ENCODE assay signal across 21 mouse cellular contexts in genomic region chr19:36559331-36559730, GRCm38 (mm10).
"Had no signal": no experiment of that assay in that cellular context is flagged by ENCODE, and none has a peak within 500 bp of the region (broad histone marks: within the 10 kb centered on the region; RNA-seq: fewer than 3 reads in every experiment).

No protein-coding gene starts in this region.

- ATAC-seq: intestine, embryonic 16.5 days; midbrain, embryonic 13.5 days; midbrain, embryonic 16.5 days had no signal

- H3K4me2 ChIP-seq: liver, embryonic 13.5 days; midbrain, embryonic 13.5 days; neural tube, embryonic 12.5 days; neural tube, embryonic 15.5 days had no signal

- H3K9ac ChIP-seq: liver, embryonic 13.5 days; midbrain, embryonic 13.5 days; neural tube, embryonic 12.5 days; neural tube, embryonic 15.5 days had no signal

- H3K27ac ChIP-seq: kidney, postnatal 0 days; liver, embryonic 13.5 days; macrophage; midbrain, embryonic 13.5 days; neural tube, embryonic 12.5 days; neural tube, embryonic 15.5 days; stomach, postnatal 0 days had no signal

- DNase-seq: kidney, adult 18-20 months; kidney, adult 9 months; kidney, postnatal 25 days; layer of hippocampus, adult 9-11 months; liver, embryonic 13.5 days; lung, adult 2 months; right cerebral cortex, adult 18-20 months; right cerebral cortex, postnatal 14 days; right cerebral cortex, postnatal 4 days; thymus, adult 2 months; thymus, postnatal 14 days; thymus, postnatal 4 days had no signal

- H3K4me3 ChIP-seq: layer of hippocampus, adult 2 months; liver, embryonic 13.5 days; midbrain, embryonic 13.5 days; neural tube, embryonic 12.5 days; neural tube, embryonic 15.5 days had no signal

- H3K27me3 ChIP-seq: midbrain, embryonic 13.5 days; neural tube, embryonic 12.5 days; neural tube, embryonic 15.5 days had no signal

- H3K9me3 ChIP-seq: liver, embryonic 13.5 days; midbrain, embryonic 13.5 days; neural tube, embryonic 12.5 days; neural tube, embryonic 15.5 days had no signal

- H3K36me3 ChIP-seq: liver, embryonic 13.5 days; midbrain, embryonic 13.5 days; neural tube, embryonic 12.5 days; neural tube, embryonic 15.5 days had no signal
